Mouse (Mus musculus): ENCODE measurements around the gene A730071L15Rik.

The A730071L15Rik gene

GRCm38 (mm10) chr11:6199410-6200086, at the start of gene A730071L15Rik:
A730071L15Rik (plus strand) TSS chr11:6200029.
- no peak for DNase-seq

GRCm38 (mm10) chr11:6152864-6153263, 47.0 kb upstream of the A730071L15Rik start:
- no peak for DNase-seq

- DNase-seq = peak; percentile 47
These were observed 45.6 kb upstream of the A730071L15Rik start for GRCm38 (mm10) chr11:6154211-6154701.

- no peak for DNase-seq
These were observed 43.2 kb upstream of the A730071L15Rik start for GRCm38 (mm10) chr11:6156651-6157050.

GRCm38 (mm10) chr11:6157119-6157518, 42.7 kb upstream of the A730071L15Rik start:
- DNase-seq = no peak

GRCm38 (mm10) chr11:6158515-6158914, 41.3 kb upstream of the A730071L15Rik start:
- DNase-seq = no peak

- no peak for DNase-seq
These were observed 40.0 kb upstream of the A730071L15Rik start for GRCm38 (mm10) chr11:6159704-6160275.

GRCm38 (mm10) chr11:6160663-6161271, 39.1 kb upstream of the A730071L15Rik start:
- no peak for DNase-seq

- no peak for DNase-seq
These were observed 38.3 kb upstream of the A730071L15Rik start for GRCm38 (mm10) chr11:6161549-6161948.

- no peak for DNase-seq
These were observed 36.8 kb upstream of the A730071L15Rik start for GRCm38 (mm10) chr11:6163062-6163461.

- DNase-seq = no peak
These were observed 36.1 kb upstream of the A730071L15Rik start for GRCm38 (mm10) chr11:6163706-6164105.

- no peak for DNase-seq
These were observed 35.0 kb upstream of the A730071L15Rik start for GRCm38 (mm10) chr11:6164781-6165180.

- no peak for DNase-seq
These were observed 34.3 kb upstream of the A730071L15Rik start for GRCm38 (mm10) chr11:6165391-6166081.

GRCm38 (mm10) chr11:6166351-6166750, 33.5 kb upstream of the A730071L15Rik start:
- no peak for DNase-seq

- DNase-seq = no peak
These were observed 30.7 kb upstream of the A730071L15Rik start for GRCm38 (mm10) chr11:6169041-6169663.

- DNase-seq = no peak
These were observed 25.1 kb upstream of the A730071L15Rik start for GRCm38 (mm10) chr11:6174719-6175118.

- no peak for DNase-seq
These were observed 24.3 kb upstream of the A730071L15Rik start for GRCm38 (mm10) chr11:6175506-6175905.

GRCm38 (mm10) chr11:6177781-6178420, 21.9 kb upstream of the A730071L15Rik start:
- DNase-seq = no peak

- peak; percentile 56 for DNase-seq
These were observed 21.1 kb upstream of the A730071L15Rik start for GRCm38 (mm10) chr11:6178673-6179166.

GRCm38 (mm10) chr11:6179194-6179593, 20.6 kb upstream of the A730071L15Rik start:
- DNase-seq = peak; percentile 42

GRCm38 (mm10) chr11:6180811-6181399, 18.9 kb upstream of the A730071L15Rik start:
- no peak for DNase-seq

- no peak for DNase-seq
These were observed 16.6 kb upstream of the A730071L15Rik start for GRCm38 (mm10) chr11:6183246-6183645.
